Mouse (Mus musculus) heart, embryonic 14.5 days (tissue): ENCODE measurements at regions not wholly inside any gene's neighbourhood (a gene's known extent, or its start where the extent isn't known, plus 50 kb on each side); places are given as distances from the start of the nearest gene placed in this dataset.

Experiments
- ATAC-seq: fragments of 200-750 bp; cut with Nextera tagmentation; 2 replicates; pipeline ENCODE4 v1.8.0; 2017; ENCODE audit warnings: low read depth, moderate TSS enrichment; ENCODE audit not compliant: insufficient number of reproducible peaks, insufficient read depth, low FRiP score
- H3K27ac ChIP-seq, 2 experiments: fragments of 200-500 bp in 1 of 2; fragments of 300-500 bp in 1 of 2; sonication (generic) in 1 of 2; replicated peaks in 1 of 2; 2 replicates each; pipeline ENCODE4 v1.5.1; 2012 to 2014; ENCODE audit warnings: low read depth in 2 of 2, low read length in 2 of 2, control low read depth in 1 of 2, mild to moderate bottlenecking in 1 of 2, mixed read lengths in 1 of 2; ENCODE audit not compliant: control insufficient read depth in 1 of 2, insufficient read depth in 1 of 2
- H3K27me3 ChIP-seq: fragments of 300-500 bp; sonication (generic); 2 replicates; pipeline ENCODE4 v1.6.1; 2014; ENCODE audit warnings: mild to moderate bottlenecking, low read length, control low read depth; ENCODE audit not compliant: control insufficient read depth, insufficient read depth
- H3K36me3 ChIP-seq: fragments of 300-500 bp; sonication (generic); 2 replicates; pipeline ENCODE4 v1.6.1; 2014; ENCODE audit warnings: mild to moderate bottlenecking, control low read depth, low read length, mixed read lengths; ENCODE audit not compliant: control insufficient read depth, insufficient read depth
- H3K4me1 ChIP-seq, 2 experiments: fragments of 200-500 bp in 1 of 2; fragments of 300-500 bp in 1 of 2; sonication (generic) in 1 of 2; 2 replicates each; pipeline ENCODE4 v1.6.1; 2012 to 2014; ENCODE audit warnings: low read length in 2 of 2, control low read depth in 1 of 2, mixed read lengths in 1 of 2; ENCODE audit not compliant: control insufficient read depth in 2 of 2, insufficient read depth in 2 of 2
- H3K4me2 ChIP-seq: fragments of 300-500 bp; sonication (generic); 2 replicates; pipeline ENCODE4 v1.6.1; 2014; ENCODE audit warnings: mild to moderate bottlenecking, low read length
- H3K4me3 ChIP-seq, 2 experiments: fragments of 200-500 bp in 1 of 2; fragments of 300-500 bp in 1 of 2; sonication (generic) in 1 of 2; 2 replicates each; pipeline ENCODE4 v1.5.1; 2012 to 2014; ENCODE audit warnings: low read length in 2 of 2, mild to moderate bottlenecking in 2 of 2, control low read depth in 1 of 2, low read depth in 1 of 2, moderate library complexity in 1 of 2; ENCODE audit not compliant: control insufficient read depth in 1 of 2, insufficient read depth in 1 of 2
- H3K9ac ChIP-seq: fragments of 300-500 bp; sonication (generic); 2 replicates; pipeline ENCODE4 v1.6.1; 2014; ENCODE audit warnings: mild to moderate bottlenecking, low read length
- H3K9me3 ChIP-seq: fragments of 300-500 bp; sonication (generic); 2 replicates; pipeline ENCODE4 v1.6.1; 2016; ENCODE audit warnings: low read length, control low read depth; ENCODE audit not compliant: control insufficient read depth
- WGBS: fragments of 180-500 bp; shearing (Covaris S2); extraction: QIAGEN DNeasy Blood & Tissue Kit; methylation state at CpG from one replicate; pipeline ENCODE4 v1.1.7; 2014; 5-methylcytosine and 5-hydroxymethylcytosine counted together

GRCm38 (mm10) chr14:86178517-86178916 lies 962.5 kb downstream of the Diaph3 start:
- ATAC-seq, result no peak
- Histone ChIP-seq H3K36me3 (no peaks in the 10 kb centered on the region), H3K27me3 (no peaks in the 10 kb centered on the region), H3K9me3 (no peaks in the 10 kb centered on the region), H3K27ac (no peak overlapping the region), H3K4me1 (peaks cover 0 to 14% of the 10 kb centered on the region in 2 experiments; a peak in 2 of 4 replicates), H3K9ac (no peak overlapping the region), H3K4me2 (no peak overlapping the region), H3K4me3 (no peak overlapping the region)
- WGBS, result 68% methylated on average over 4 of the region's 4 CpGs

GRCm38 (mm10) chr14:86171118-86171517 lies 969.9 kb downstream of the Diaph3 start:
- Histone ChIP-seq H3K4me3 (no peak overlapping the region), H3K9ac (no peak overlapping the region), H3K27me3 (no peaks in the 10 kb centered on the region), H3K9me3 (no peaks in the 10 kb centered on the region), H3K27ac (no peak overlapping the region; a peak in 2 of 4 replicates), H3K4me1 (no peaks in the 10 kb centered on the region; a peak in 1 of 4 replicates), H3K36me3 (no peaks in the 10 kb centered on the region), H3K4me2 (no peak overlapping the region)
- WGBS, result 21% methylated on average over 1 of the region's 1 CpGs
- no peak for ATAC-seq

GRCm38 (mm10) chr14:86159151-86159550 lies 981.9 kb downstream of the Diaph3 start:
- Histone ChIP-seq H3K4me1 (no peaks in the 10 kb centered on the region), H3K27ac (no peak overlapping the region), H3K4me3 (no peak overlapping the region), H3K9ac (no peak overlapping the region), H3K9me3 (no peaks in the 10 kb centered on the region), H3K4me2 (no peak overlapping the region), H3K27me3 (no peaks in the 10 kb centered on the region), H3K36me3 (no peaks in the 10 kb centered on the region)
- 84% methylated on average over 10 of the region's 10 CpGs for WGBS
- ATAC-seq, result no peak

- WGBS, result 90% methylated on average over 3 of the region's 3 CpGs
- no peak overlapping the region for H3K4me3 ChIP-seq
- no peak for ATAC-seq
- H3K36me3 ChIP-seq, result no peaks in the 10 kb centered on the region
- no peaks in the 10 kb centered on the region for H3K4me1 ChIP-seq
- no peaks in the 10 kb centered on the region for H3K9me3 ChIP-seq
- H3K27me3 ChIP-seq, result no peaks in the 10 kb centered on the region
- H3K9ac ChIP-seq, result no peak overlapping the region
- no peak overlapping the region for H3K27ac ChIP-seq
- H3K4me2 ChIP-seq, result no peak overlapping the region
Observed at GRCm38 (mm10) chr14:86154688-86155087, 986.3 kb downstream of the Diaph3 start.

- Histone ChIP-seq H3K27ac (no peak overlapping the region), H3K36me3 (no peaks in the 10 kb centered on the region), H3K9me3 (no peaks in the 10 kb centered on the region), H3K4me2 (no peak overlapping the region), H3K4me1 (no peaks in the 10 kb centered on the region), H3K27me3 (no peaks in the 10 kb centered on the region), H3K9ac (no peak overlapping the region), H3K4me3 (no peak overlapping the region)
- 98% methylated on average over 1 of the region's 1 CpGs for WGBS
- ATAC-seq, result no peak
Observed at GRCm38 (mm10) chr14:86151276-86151675, 989.8 kb downstream of the Diaph3 start.

GRCm38 (mm10) chr14:86150329-86150866 lies 990.6 kb downstream of the Diaph3 start:
- Histone ChIP-seq H3K4me2 (no peak overlapping the region), H3K9ac (no peak overlapping the region), H3K27ac (no peak overlapping the region), H3K27me3 (no peaks in the 10 kb centered on the region), H3K36me3 (no peaks in the 10 kb centered on the region), H3K4me1 (no peaks in the 10 kb centered on the region), H3K4me3 (no peak overlapping the region), H3K9me3 (no peaks in the 10 kb centered on the region)
- no peak for ATAC-seq
- 92% methylated on average over 3 of the region's 3 CpGs for WGBS

- Histone ChIP-seq H3K36me3 (no peaks in the 10 kb centered on the region), H3K4me1 (peaks cover 0 to 11% of the 10 kb centered on the region in 2 experiments; a peak in 3 of 4 replicates), H3K27ac (peak overlapping the region; percentile 37 to 44; a peak in 2 of 4 replicates), H3K9ac (no peak overlapping the region), H3K27me3 (no peaks in the 10 kb centered on the region), H3K4me3 (no peak overlapping the region), H3K9me3 (no peaks in the 10 kb centered on the region), H3K4me2 (no peak overlapping the region)
- 24% methylated on average over 4 of the region's 4 CpGs for WGBS
- ATAC-seq, result no peak
Observed at GRCm38 (mm10) chr14:86115254-86116057, 1025.6 kb downstream of the Diaph3 start.
